Mouse (Mus musculus): ENCODE measurements around the gene Retsat.

GRCm38 (mm10) chr6:72636940-72637339 lies 38.7 kb downstream of the Retsat start:
- TF ChIP-seq TAL1 (IDR thresholded peaks at IDR 0.05; ENCODE audit: low read length), result no peak
- no peak for TF ChIP-seq GATA1 (IDR thresholded peaks at IDR 0.05; ENCODE audit: low read length)
